Mouse (Mus musculus) embryonic fibroblast, embryonic 13.5 days (primary cell): ENCODE data around the gene Ccdc142. TPM values are rescaled to one million over a fixed set of nuclear protein-coding genes. Genes with fewer than 3 reads are reported as not detected.
A peak's percentile ranks its signal among the peaks of the same experiment; 100 is the strongest.

Experiments
- H3K27ac ChIP-seq: 2 replicates; pipeline ENCODE4 v1.5.1; 2012; ENCODE audit warnings: low read length, control low read depth, inconsistent platforms; ENCODE audit not compliant: insufficient read depth
- H3K4me1 ChIP-seq: 2 replicates; pipeline ENCODE4 v1.6.1; 2011; ENCODE audit warnings: low read length; ENCODE audit not compliant: control insufficient read depth, insufficient read depth
- H3K4me3 ChIP-seq: 2 replicates; pipeline ENCODE4 v1.5.1; 2011; ENCODE audit warnings: mild to moderate bottlenecking, control low read depth, low read length; ENCODE audit not compliant: insufficient read depth
- CTCF ChIP-seq: IDR thresholded peaks from 2 replicates; pipeline ENCODE4 v1.5.1; 2011; ENCODE audit warnings: mild to moderate bottlenecking, control low read depth, low read length, moderate library complexity, borderline replicate concordance; ENCODE audit not compliant: insufficient read depth
- POLR2A ChIP-seq: IDR thresholded peaks from 2 replicates; pipeline ENCODE4 v1.6.1; 2011; ENCODE audit warnings: low read depth, mild to moderate bottlenecking, control low read depth, low read length, moderate library complexity
- polyA plus RNA-seq: library from polyadenylated mRNA; stranded (reverse); fragments of >200 nt; gene quantifications from 2 replicates; pipeline ENCODE4 v1.2.4, GENCODE M21; 2011; ENCODE audit warnings: low read depth; ENCODE audit not compliant: missing spikeins, insufficient read length

The Ccdc142 gene
- polyA plus RNA-seq, 1 experiment, result not detected

DNA sequence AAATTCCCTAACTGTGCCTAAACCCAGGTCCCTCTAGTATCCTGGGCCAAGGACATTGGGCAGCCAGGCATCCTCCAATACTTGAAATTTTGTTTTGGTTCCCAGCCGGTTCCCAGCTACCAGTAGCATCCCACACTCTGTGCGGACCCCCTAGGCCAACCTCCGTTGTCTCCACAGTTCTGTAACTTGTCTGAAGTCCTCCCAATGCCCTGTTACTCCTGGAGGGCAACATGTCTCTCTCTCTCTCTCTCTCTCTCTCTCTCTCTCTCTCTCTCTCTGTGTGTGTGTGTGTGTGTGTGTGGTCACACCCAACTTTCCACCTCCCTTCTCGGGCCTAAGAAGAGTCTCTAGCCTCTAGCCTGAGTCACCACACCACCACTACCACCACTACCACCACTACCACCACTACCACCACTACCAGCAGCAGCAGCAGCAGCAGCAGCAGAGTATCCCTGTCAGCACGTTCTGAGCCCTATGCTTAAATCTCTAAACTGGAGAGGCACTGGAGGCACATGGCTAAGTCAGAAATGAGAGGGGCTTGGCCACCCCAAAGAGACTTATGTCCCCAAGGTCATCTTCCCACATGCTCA lies 35.0 kb downstream of the Ccdc142 start:
- TF ChIP-seq CTCF (no peak), POLR2A (peak; percentile 81)
- H3K4me1 ChIP-seq, result peaks cover 6% of the 10 kb centered on the region; the same call in 1 of the 2 replicates
- H3K27ac ChIP-seq, result peak overlapping the region; percentile 98
- peak overlapping the region; percentile 56 for H3K4me3 ChIP-seq

DNA sequence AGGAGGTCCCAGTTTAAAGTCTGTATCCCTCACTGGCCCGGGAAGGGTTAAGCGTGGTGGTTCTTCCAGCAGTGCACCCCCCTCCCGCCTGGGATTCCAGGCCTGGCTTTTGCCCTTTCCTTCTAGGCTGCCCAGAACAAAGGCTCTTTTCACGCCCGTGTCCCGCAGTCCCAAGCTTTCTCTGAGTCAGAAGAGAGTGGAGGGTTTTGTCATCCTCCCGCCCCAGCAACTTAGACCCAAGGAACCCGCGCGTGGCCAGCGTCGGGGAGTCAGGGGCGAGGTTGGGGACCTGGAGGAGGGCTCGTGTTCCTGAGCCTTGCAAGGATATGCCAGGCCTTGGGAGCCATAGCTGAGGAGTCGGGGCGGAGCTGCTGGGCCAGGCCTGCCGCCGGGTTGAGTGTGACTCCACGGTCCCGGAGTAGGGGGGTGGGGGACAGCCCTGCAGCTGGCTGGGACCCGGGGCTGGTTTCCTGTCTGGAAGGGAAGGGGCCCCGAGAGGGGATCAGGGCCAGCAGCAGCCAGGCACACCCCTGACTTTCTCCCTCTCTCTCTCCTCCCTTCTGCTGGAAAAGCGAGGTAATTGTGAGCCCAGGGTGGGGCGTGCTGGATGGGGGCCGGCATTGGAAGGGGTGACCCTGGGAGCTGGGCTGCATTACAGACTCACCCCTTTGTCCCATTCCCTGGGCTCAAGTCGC lies 35.6 kb downstream of the Ccdc142 start:
- Histone ChIP-seq H3K27ac (peak overlapping the region; percentile 98), H3K4me3 (peak overlapping the region; percentile 56), H3K4me1 (peaks cover 6% of the 10 kb centered on the region; the same call in 1 of the 2 replicates)
- TF ChIP-seq CTCF (no peak), POLR2A (peak; percentile 71; the same call in 1 of the 2 replicates)

DNA sequence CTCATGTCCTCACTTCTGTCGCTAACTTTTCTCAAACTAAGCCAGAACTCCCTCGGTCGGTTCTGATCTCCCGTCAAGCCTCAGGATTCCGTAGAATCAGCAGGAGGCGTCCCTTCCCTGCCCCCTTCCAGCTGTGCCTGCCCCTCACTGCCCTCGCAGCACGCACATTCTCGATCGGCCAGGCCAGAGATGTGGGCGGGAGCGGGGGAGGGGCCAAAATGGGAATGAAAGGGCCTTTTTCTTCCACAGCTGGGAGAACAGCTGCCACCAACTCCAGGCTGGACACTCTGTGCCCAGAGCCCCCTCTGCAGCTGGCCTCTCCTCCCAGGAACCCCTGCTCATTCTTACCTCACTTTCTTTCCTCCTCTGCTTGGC lies 36.2 kb downstream of the Ccdc142 start:
- H3K27ac ChIP-seq, result peak overlapping the region; percentile 98
- peak overlapping the region; percentile 56 for H3K4me3 ChIP-seq
- TF ChIP-seq POLR2A (peak; percentile 92), CTCF (no peak)
- H3K4me1 ChIP-seq, result peaks cover 6% of the 10 kb centered on the region; the same call in 1 of the 2 replicates

DNA sequence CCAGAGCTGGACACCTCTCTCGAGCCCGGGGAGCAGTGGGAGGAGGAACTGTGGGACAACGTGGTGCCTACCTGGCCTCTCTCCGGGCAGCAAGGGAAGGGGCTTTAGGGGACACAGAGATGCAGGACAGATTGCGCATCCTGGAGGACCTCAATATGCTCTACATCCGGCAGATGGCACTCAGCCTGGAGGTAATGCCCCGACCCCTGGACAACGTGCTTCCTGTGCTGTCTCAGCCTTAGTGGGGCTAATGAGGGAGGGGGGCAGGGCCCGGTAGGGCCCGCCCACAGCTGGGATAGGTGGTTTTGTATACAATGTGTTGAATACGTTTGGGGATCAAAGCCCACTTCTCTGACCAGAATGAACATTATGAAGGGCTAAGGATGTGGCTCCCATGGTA lies 36.7 kb downstream of the Ccdc142 start:
- H3K27ac ChIP-seq, result peak overlapping the region; percentile 98
- TF ChIP-seq CTCF (peak; percentile 49; the same call in 1 of the 2 replicates), POLR2A (no peak; the same call in 1 of the 2 replicates)
- peak overlapping the region; percentile 33 for H3K4me3 ChIP-seq
- H3K4me1 ChIP-seq, result peaks cover 6% of the 10 kb centered on the region; the same call in 1 of the 2 replicates

DNA sequence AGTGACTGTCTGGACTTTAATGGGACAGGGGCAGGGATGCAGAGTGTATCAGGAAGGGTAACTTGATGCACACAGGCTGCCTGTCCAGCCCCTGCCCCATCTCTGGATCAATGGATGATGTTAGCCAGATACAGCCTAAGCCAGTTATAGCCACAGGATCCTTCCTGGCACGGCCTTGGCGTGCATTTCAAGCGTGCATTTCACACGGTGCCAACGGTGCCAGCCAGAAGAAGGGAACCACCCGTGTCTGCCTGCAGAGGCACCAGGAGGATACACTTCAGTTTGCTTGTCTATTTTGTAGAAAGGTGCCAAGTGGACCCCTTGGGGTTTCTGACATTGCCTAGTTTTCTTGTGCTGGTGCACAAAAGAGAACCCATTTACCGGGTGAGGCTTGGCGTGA lies 38.6 kb downstream of the Ccdc142 start:
- peaks cover 12% of the 10 kb centered on the region; the same call in 1 of the 2 replicates for H3K4me1 ChIP-seq
- no peak overlapping the region for H3K27ac ChIP-seq
- TF ChIP-seq CTCF (no peak), POLR2A (no peak)
- H3K4me3 ChIP-seq, result no peak overlapping the region

DNA sequence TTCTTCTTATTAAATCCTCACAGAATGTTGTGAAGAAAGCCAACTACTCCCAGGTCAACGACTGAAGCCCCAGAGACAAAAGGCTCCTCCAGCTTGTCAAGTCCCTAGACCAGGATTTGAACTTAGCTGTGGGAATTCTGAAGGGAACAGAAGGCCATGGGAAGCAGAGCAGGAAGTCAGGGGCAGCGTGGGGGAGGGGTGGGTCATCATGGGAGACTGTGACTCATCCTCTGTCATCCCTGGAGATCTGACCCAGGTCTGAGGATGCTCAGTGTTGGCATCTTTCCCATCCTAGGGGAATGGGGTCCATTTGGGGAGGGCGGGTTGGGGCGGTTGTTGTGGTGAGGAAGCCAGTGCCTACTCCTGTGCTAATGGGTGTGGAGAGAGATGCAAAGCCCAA lies 40.2 kb downstream of the Ccdc142 start:
- Histone ChIP-seq H3K4me3 (no peak overlapping the region), H3K27ac (no peak overlapping the region), H3K4me1 (peaks cover 21% of the 10 kb centered on the region)
- TF ChIP-seq CTCF (no peak), POLR2A (no peak)

DNA sequence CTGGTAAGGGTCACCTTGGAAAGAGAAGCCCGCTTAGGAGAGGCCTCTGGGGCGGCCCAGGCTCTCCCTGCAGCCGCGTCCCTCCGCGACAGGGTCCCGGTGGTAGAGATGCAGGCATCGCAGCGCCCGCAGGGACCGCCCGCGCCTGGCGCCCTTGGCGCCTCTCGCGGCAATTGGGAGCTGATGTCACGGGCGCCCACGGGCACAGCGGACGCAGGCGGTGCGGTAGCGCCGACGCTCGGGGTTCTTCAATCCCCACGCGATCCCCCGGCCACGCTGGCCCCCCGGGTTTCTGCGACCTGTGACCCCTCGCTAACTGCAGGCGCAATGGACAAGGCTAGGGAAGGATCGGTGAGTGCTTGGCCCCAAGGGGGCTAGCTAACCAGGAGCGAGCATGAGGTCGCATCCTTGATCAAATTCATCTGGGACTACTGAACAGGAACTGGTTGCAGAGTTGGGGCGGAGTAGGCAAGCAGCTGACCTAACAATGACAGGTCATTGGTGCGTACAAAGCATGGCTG lies 40.9 kb downstream of the Ccdc142 start:
- H3K4me3 ChIP-seq, result no peak overlapping the region
- TF ChIP-seq CTCF (no peak), POLR2A (no peak)
- peaks cover 21% of the 10 kb centered on the region for H3K4me1 ChIP-seq
- no peak overlapping the region for H3K27ac ChIP-seq

DNA sequence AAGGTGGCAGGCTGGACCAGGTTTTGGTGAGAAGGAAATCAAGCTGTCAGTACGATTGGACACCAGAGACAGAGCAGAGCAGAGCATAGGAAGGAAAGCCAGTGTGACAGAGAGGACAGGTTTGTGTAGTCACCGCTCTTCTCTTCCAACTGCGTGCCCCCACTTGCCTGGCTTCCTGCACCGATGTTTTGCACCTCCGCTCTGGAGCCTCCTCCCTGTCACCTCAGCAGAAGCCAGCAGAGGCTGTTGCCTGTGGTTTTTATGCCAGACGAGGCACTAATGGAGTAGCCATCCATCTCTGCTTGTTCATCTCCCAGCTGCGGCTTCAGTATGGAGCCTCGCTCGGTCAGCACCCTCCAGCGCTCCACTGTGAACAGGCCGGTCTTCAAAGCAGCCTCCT lies 41.5 kb downstream of the Ccdc142 start:
- no peak overlapping the region for H3K4me3 ChIP-seq
- TF ChIP-seq POLR2A, result no peak
- peaks cover 21% of the 10 kb centered on the region for H3K4me1 ChIP-seq
- no peak overlapping the region for H3K27ac ChIP-seq

DNA sequence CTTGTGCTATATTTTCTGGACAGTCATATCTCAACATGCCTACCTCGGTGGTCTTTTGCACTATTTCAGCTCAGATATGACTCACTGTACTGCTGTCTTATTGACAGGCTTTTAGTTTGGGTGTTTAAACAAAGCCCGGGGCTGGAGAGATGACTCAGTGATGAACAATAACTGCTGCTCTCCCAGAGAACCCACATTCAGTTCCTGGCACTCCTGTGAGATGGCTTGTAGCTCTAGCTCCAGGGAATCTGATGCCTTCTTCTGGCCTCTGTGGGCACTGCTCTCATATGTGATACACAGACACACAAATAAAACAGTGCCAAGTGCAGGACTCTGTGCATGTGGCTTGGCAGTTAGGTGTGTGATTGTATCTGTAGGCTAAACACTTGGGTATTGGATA lies 43.8 kb downstream of the Ccdc142 start:
- Histone ChIP-seq H3K4me1 (peaks cover 18% of the 10 kb centered on the region), H3K4me3 (no peak overlapping the region), H3K27ac (peak overlapping the region; percentile 28)
- TF ChIP-seq POLR2A, result no peak
- no peak for TF ChIP-seq CTCF

DNA sequence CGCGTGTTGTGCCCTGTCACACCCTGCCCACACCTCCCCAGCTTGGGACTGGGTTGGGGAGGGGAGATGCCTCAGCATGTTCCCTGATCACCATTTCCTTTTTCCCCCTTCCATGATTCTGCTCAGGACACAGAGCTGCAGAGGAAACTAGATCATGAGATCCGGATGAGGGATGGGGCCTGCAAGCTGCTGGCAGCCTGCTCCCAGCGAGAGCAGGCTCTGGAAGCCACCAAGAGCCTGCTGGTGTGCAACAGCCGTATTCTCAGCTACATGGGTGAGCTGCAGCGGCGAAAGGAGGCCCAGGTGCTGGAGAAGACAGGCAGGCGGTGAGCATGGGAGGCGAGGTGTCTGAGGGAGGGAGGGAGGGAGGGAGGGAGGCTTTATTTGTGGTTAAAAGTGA lies 44.4 kb downstream of the Ccdc142 start:
- TF ChIP-seq CTCF, result no peak
- no peak for TF ChIP-seq POLR2A
- Histone ChIP-seq H3K4me1 (peaks cover 18% of the 10 kb centered on the region), H3K27ac (peak overlapping the region; percentile 16), H3K4me3 (no peak overlapping the region)
